Mouse (Mus musculus) ovary, postnatal 36 days (tissue): ENCODE measurements at regions not wholly inside any gene's neighbourhood (a gene's known extent, or its start where the extent isn't known, plus 50 kb on each side); places are given as distances from the start of the nearest gene placed in this dataset.
"Not testable (repeated sequence)": the region's sequence is repeated elsewhere in the genome, so short reads cannot be mapped to it uniquely, and the experiment has no call there.

ENCODE experiments used
- DNase-seq: peaks from one replicate; pipeline ENCODE4 v3.0.0; 2022; ENCODE audit warnings: low spot score, mixed read lengths

DNA sequence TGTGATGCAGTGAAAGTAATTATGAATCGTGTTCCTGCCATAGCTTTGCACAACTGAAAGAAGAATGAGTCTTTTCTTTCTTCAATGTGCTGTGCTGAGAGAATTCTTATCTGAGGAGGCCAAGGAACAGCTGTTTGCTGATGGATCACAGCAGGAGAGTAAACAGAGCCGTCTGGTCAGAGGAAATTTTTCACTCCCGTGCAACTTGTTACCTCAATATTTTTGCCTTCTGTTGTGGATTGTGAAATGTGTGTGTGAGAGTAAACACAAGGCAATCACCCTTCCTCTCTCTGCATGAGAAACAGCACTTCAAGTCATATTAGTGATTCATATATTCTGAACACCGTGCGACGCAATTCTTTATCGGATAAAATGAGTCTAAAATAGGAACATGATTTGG, 171.9 kb downstream of the Epm2a start:
- no peak for DNase-seq

DNA sequence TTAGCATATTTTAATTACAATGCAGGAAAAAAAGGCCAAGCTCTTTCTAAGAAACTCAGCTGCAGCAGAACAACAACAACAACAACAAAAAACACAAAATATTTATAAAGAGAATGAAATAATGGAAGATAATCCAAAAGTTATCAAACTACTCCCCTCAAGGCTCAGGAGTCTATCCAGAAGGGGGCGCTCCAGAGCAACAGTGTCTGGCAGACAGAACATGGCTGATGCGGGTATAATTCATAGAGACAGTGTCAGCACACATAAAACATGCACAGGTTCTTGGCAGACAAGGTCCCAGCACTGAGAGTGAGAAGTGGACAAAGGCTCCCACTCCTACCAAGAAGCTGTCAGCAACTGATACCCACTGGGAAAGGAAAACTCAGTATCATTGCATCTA, 173.9 kb downstream of the Epm2a start:
- no peak for DNase-seq

DNA sequence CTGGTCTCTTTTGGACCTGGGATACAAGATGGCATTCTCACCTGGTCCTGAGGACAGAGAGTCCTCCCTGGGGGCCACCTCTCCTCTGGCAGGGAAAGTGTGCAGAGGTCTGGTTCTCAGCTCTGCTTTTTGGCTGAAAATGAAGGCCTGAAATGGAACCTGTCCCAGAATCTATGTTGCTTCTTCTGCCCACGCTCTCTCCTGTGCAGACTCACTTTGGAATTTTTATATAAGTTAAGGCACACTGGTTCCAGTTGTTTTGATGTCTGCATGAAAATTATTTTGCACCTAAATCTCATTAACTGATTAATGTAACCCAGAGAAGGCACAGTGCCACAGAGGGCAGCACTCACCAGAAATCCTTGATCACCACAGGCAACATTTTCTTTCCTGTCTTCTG, 188.1 kb downstream of the Epm2a start:
- DNase-seq = no peak

DNA sequence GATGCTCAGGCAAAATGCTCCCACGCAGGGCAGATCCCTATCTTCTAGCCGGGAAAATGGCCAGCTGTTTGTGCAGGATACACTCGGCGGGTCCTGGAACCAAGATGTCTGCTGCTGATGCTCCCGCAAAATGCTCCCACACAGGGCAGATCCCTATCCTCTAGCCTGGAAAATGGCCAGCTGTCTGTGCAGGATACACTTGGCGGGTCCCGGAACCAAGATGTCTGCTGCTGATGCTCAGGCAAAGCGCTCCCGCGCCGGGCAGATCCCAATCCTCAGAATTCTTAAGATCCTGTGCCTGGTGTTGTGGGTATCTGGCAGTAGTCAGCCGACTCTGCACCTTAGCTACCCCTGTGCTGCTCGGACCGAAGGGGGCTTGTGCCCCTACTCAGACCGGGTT, 212.2 kb downstream of the Epm2a start:
- DNase-seq = not testable (repeated sequence)

DNA sequence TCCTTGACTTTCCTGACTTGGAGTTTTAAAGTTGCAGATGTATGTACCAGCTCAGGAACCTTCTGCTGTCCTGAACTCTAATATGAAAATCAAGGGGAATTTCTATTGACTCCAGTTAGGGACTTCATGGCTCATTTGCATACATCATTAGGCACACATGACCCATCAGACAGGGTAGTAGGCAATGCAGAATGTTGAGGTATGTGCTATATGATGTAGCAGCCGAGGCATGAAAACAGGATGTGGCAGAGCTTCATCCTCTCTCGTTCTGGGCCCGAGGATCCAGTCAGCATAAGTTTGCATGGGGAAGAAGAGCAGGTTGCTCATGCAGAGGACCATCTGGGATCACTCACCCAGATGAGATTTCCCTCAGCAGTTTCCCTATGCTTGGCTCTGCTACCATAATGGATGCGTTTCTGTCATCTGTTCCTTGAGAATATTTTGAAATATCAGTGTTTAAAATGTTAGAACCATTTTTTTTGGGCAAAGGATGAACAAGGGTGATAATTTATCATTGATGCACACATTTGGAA, 227.4 kb downstream of the Epm2a start:
- DNase-seq = no peak

DNA sequence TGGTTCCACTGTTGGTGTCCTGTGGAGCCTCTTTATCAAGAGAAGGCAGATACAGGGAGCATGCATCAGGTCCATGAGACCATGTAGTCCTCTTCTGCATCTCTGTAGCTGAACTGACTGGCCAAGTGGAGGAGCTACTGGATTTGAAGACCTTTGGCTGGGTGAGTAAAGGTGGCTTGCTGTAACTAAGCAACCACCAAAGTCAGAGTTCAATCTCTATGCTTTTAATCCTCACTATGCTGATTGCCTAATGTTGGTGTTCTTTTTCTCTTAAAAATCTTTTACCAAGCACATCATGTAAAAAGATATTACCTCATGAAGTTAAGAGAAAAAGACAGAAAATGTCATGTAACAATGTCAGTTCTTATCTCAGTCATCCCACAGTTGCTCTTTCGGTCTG, 265.2 kb downstream of the Epm2a start:
- DNase-seq = no peak

DNA sequence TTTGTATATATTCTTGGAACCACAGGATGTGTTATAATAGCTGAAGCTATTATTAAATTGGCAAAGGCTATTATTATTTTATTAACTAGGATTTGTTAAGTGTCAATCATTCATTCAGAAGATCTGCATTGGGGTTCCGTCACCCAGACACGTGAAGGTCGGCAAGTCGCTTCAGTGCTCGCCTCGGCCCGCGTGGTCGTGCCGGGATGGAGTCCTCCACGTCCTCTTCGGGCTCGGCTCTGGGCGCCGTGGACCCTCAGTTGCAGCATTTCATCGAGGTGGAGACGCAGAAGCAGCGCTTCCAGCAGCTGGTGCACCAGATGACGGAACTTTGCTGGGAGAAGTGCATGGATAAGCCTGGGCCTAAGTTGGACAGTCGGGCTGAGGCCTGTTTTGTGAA, 265.9 kb downstream of the Epm2a start:
- not testable (repeated sequence) for DNase-seq

DNA sequence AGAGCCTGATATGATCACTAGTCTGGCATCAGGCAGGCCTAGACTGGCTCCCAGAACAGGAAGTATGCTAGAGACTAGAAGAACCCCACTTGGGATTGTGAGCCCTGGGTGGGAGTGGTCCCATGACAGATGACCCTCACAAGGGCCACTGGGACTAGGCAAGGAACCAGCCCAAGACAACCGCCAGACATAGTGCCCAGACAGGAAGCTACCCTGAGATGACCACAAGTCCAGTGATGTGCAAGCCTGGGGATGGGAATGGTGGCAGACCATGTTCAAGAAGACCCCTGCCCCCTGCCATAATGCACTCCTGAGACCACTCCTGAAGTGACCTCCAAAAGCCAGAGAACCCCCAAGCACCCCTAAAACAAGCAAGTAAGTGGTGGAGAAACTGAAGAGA, 304.9 kb downstream of the Epm2a start:
- no peak for DNase-seq

DNA sequence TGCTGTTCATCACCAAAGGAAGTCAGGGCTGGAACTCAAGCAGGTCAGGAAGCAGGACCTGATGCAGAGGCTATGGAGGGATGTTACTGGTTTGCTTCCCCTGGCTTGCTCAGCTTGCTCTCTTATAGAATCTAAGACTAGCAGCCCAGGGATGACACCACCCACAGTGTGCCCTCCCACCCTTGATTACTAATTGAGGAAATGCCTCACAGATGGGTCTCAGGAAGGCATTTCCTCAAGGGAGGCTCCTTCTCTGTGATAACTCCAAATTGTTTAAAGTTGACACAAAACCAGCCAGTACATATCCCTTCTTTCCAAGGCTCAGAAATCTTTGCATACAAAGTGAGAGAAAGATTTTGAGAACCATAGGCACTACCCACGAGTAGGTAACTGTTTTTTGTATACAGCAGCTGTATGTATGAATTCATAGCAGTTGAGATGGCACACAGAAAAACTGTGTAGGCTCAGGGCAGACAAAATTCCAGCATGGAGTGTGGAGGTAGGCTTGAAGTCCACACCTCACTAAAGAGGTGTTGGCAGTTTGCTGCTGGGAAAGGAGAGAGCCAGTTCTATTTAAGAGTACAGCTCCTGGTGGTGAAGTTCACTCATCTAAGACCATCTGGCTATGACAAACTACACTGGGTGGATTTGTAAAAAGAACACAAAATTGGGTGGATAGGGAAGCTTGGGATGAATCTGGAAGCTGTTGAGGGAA, 317.0 kb downstream of the Epm2a start:
- DNase-seq = no peak

DNA sequence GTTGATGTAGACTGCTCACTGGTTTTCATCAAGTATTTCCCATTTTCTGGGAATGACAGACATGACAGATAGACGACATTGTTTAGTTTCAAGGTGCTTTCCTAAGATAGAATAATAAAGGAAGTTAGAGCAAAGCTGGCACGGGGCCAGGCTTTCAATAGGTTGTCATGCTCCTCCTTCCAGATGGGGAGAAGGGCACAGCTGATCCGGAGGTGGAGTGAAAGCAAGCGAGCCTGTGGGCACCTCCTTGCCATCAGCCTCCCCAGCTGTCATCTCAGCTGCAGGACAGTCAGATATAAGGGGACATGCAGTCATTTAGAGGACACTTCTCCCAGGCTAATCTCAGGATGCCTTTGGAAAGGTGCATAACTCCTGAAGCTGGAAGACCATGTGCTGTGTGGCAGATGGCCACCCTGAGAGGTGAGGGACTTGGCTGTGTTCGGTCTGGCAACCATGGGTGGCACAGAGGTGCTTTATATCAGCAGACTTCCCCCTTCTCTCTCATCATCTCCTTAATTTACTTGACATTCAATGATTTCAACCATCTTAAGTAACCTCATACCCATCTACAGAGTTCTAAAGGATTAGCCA, 318.6 kb downstream of the Epm2a start:
- DNase-seq = no peak

DNA sequence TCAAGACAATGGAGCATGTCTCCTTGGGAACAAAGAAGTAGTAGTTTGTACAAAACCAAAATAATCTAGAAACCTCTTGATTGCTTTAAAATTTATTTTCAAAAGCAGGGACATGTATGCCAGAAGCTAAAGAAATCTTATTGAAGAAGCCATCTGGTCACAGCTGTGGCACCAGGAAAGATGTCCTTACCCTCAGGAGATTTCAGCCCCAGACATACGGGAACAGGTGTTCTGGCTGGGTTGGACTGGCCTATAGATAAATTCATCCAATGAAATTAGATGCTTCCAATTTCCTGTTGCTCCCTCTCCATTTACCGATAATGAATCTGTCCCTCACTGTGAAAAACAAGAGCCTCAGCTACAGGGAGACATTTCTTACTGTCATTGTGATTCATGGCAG, 366.5 kb downstream of the Epm2a start:
- no peak for DNase-seq

DNA sequence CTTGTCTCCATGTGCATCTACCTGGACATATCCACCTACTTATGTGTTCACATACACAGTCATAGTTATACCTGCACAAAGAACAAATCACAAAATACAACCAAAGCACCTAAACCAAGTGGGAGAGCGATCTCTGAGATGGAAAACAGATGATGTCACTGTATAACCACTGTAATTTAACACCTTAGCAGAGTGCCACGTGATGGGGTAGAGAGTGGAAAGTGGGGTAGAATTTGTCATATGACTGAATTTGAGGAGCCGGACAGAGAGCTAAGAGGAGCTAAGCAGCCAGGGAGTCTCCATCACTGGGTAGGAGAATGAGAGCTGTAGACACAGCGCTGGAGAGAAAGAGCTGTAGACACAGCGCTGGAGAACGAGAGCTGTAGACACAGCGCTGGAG, 381.6 kb downstream of the Epm2a start:
- no peak for DNase-seq

DNA sequence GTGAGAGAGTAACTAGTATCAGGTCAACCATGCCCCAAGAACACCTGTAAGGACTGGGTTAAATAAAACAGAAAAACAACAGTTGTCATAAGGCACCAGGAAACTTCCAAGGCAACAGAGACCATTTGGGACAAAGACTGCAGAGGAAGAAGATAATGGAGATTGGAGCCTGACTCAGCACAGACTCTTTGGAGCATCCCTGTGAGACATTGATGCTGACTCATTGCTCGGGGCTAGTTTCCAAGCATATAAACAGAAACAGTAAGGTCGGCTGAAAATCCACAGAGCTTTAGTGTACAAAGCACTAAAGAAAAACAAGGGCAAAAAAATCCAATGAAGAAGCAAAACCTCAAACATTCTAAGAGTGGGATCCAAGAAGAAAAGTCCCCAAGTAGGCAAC, 386.3 kb downstream of the Epm2a start:
- DNase-seq = no peak

DNA sequence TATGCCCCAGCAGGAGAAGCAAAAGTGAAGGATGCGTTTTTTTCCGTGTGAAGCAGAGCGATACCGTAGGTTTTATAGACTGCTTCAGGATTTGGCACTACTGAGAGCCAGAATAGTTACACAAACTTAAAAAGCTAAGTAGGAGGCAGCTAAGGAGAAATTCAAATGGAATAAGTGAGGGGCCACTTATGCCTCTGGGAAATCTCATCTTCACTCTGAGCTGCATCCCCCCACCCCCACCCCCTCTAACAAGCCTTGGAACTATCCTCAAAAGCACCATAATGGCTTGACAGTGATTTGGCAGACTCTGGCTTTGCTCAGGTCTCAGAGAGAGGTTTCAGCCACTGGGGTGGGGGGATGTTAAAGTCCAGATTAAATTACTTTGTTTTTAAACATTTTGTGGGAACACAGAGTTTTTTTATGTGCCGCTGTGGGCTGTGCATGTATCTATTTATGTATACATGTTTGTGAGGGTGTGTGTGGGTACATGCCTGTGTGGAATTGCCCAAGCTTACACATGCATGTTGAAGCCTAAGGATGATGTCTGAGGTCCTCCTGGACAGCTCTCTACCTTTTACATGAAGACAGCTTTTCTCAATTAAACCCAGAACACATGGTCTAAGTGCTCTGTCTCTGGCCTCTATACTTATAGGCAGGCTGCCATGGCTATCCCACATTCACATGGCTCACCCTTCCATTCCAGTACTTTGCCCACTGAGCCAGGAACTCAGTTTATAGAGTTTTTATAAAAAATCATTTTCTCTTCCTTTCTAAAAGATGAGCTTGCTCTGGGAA, 396.6 kb downstream of the Epm2a start:
- no peak for DNase-seq

DNA sequence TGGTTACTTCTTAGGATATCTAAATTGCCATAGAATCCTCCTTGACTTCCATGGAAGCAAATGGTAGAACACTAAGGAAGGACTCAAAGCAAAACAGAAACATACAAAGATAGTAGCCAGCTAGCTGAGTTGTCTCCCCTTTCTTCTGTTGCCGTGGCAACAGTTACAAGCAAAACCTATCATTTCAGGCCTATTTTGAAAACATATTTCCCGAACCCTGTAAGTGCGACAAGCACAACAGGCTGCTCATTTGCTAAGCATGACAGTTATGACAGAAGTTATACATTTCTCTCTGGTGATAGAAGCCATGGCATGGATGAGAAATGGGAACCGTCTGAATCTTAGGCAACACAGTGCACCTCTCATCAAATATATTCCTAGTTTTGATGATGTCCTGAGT, 402.4 kb downstream of the Epm2a start:
- no peak for DNase-seq

DNA sequence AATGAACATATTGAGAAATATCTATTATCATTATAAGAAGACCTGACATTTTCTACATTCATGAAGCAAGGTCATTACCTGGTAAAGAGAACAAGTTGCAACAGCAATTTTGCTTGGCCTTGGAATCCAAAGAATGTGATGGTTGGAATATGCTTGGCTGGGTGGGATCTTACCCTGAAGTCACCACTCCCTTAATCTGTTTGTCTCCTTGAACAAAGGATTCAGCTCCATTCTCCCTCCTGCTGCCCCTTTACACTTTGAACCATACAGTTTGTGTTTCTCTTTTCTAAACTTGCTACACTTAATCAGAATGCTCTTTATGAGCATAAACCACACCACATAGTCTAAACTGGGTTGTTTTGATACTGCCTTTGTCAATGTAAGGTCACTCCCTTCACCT, 403.8 kb downstream of the Epm2a start:
- no peak for DNase-seq

DNA sequence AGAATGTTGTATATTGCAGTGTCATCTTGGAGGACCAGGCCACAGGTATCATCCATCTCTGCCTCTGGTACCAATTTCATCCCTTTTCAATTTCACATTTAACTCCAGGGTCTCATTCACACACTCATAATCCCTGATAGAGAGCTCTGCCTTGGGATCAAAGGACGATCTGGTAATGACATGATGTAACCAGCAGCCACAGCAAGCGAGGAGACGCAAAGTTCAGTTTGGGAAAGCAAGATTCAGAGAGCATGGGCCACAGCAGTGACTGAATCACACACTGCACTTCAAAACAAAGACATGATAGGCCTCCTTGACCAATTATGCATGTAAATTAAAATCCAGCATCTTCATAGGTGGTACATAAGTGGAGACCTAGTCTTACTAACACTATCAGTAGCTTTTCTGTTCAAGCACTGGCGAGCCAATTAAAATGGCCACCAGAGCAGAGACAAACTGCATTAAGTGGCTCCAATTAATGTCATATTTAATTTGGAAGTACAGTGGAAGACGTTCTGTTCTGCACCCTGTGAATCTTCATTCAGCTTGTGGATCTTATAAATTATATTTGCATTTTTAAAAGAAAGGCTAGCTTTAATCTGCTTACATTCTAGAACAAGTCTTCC, 412.0 kb downstream of the Epm2a start:
- DNase-seq = no peak

DNA sequence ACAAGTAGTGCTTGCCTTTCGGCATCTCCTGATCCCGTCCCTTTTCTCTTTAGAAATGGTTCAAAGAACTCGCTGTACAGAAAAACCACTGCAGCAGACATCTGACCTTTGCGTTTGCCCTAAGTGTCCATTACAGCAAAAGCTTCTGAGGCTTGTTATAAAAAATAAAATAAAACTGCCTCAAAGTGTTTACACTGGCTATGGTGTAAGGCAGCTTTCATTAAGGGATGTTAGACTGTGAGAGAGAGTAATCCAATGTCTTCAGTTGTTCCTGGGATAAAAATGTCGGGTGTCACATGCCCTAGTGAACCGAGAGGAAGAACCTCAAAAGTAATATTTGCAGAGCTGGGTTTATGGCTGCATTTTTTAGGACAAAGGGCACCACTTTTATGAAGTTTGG, 434.7 kb downstream of the Epm2a start:
- DNase-seq = no peak

DNA sequence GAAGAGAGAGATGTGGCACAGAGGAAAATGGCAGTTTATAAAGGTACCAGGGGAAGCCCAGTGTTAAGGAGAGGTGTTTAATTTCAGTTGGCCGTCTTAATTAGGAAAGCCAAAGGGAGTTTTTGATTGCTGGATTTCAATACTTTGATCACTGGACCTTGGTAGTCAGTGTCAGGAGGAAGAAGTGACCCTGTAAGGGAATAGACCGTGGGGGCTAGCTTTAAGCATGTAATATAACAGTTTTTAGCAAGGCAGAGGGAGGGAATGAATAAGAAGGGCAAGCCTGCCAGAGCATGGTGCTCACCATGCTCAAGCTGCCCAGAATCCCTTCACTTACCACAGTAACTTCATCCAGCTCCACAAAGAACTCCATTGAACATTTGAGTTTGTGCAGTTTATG, 437.1 kb downstream of the Epm2a start:
- no peak for DNase-seq

DNA sequence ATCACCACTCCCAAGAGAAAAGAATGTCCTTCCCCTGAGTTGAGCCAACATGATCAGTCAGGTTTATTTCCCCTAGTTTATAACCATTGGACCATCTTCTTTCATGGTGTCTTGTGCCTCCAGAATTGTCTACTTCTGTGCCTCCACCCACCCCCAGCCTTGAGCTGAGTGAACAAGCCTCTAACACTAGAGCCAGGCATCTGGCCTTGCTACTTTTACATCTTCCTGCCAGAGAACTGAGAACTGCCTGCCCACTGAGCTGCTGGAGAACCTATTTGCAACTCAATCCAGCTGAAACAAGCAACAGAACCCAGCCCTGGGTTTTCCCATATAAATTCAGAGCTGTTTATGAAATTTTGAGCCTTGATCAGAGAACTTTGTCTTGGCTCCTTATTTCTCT, 444.0 kb downstream of the Epm2a start:
- DNase-seq = no peak

DNA sequence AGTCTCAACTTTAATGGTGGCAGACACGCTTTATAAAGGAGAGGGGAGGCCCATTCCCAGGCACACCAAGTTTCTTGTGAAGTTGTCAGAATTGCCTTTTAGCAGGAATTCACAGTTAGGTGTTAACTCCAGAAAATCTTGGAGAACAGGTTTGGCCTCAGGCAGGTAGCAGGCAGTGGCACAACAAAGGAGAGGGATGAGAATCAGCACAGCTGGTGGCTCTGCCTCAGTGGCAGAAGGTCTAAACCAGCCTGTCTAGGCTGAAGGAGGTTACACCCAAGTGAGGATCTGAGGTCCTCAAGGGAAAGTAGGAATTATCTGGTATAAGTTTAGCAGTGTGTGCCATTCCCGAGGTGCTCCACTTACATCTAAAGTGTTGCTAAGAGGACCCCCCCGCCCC, 456.3 kb downstream of the Epm2a start:
- DNase-seq = no peak

DNA sequence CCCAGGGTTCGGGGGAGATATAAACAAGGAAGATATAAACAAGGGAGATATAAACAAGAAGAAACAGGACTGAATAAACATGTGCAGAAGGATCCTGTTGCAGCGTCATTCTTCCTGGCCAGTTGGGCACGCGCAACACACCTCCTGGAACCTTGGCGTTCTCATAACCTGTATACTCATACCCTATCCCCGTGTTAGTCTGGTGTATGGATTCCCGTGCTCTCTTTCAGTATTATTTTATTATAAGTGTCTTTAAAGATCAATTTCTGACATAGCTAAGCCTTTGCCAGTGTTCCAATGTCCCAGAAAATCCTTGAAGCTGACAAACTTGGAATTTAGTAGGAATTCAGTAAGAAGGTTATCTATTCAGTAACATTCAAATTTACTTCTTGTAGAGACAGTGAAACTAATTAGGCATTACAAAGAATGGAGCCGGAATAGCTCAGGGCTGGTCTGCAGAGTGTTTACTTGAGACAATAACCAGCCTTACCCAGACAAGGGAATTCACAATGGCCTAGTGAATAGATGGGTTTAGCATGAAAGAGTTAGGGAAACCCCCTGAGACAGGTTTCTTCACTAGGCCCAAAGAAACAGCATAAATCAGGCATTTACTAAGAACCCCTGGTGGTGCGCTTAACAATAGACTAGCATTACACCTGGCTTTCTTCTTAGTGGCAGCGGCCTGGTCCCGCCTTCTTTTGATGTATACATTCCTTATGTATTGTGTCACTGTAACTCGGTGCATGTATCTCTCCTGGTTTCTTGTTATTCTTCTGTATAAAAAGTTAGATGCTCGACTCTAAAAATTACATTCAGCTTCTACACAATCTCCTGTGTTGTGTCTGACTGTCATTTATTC, 458.4 kb downstream of the Epm2a start:
- DNase-seq = not testable (repeated sequence)
